Mouse (Mus musculus): ENCODE results near the gene 1700056E22Rik. TPM values are rescaled to one million over a fixed set of nuclear protein-coding genes. Genes with fewer than 3 reads are reported as not detected.

The 1700056E22Rik gene
- polyA plus RNA-seq, 1 experiment, result 3.2 TPM

- H3K4me3 ChIP-seq, result no peak overlapping the region
- H3ac ChIP-seq (ENCODE audit: control insufficient read depth, insufficient read length), result no peak overlapping the region
- H3K36me3 ChIP-seq (ENCODE audit: control insufficient read depth, insufficient read depth), result no peaks in the 10 kb centered on the region
- H3K4me2 ChIP-seq (ENCODE audit: low read depth), result no peak overlapping the region
- no peak for TF ChIP-seq POLR2A (IDR thresholded peaks at IDR 0.05; ENCODE audit: insufficient read length, low read depth)
- TF ChIP-seq TCF12 (IDR thresholded peaks at IDR 0.05; ENCODE audit: insufficient read depth, poor library complexity, severe bottlenecking), result no peak
- no peak for TF ChIP-seq E2F4 (IDR thresholded peaks at IDR 0.05; ENCODE audit: insufficient read depth)
- no peak for TF ChIP-seq USF1 (IDR thresholded peaks at IDR 0.05; ENCODE audit: low read depth)
- TF ChIP-seq POLR2AphosphoS2 (IDR thresholded peaks at IDR 0.05; ENCODE audit: insufficient read length, low read depth), result no peak
- TF ChIP-seq MYOG (IDR thresholded peaks at IDR 0.05; ENCODE audit: control insufficient read depth in 1 of 3, insufficient read depth in 1 of 3, insufficient read length in 2 of 3, low read depth in 2 of 3), result no peak
- no peak for TF ChIP-seq SRF (IDR thresholded peaks at IDR 0.05; ENCODE audit: control insufficient read depth, insufficient read length, low read depth)
- no peak for TF ChIP-seq MYOD1 (IDR thresholded peaks at IDR 0.05; ENCODE audit: control insufficient read depth in 1 of 3, insufficient read length in 2 of 3, low read depth in 2 of 3)
- TF ChIP-seq TCF3 (IDR thresholded peaks at IDR 0.05; ENCODE audit: insufficient read length, low read depth), result no peak
- no peak for TF ChIP-seq REST (IDR thresholded peaks at IDR 0.05; ENCODE audit: insufficient read depth, insufficient read length)
- no peak for TF ChIP-seq CEBPB (IDR thresholded peaks at IDR 0.05; ENCODE audit: insufficient read depth, poor library complexity, severe bottlenecking)
- TF ChIP-seq MAX (IDR thresholded peaks at IDR 0.05; ENCODE audit: low read depth), result no peak
- H3K79me2 ChIP-seq (ENCODE audit: control insufficient read depth, insufficient read depth), result no peaks in the 10 kb centered on the region
- H3K27me3 ChIP-seq (ENCODE audit: control insufficient read depth, insufficient read depth, insufficient read length), result no peaks in the 10 kb centered on the region
These were observed 31.6 kb downstream of the 1700056E22Rik start for GRCm38 (mm10) chr1:184002470-184002869.

GRCm38 (mm10) chr1:183997207-183997606 lies 36.9 kb downstream of the 1700056E22Rik start:
- H3K4me3 ChIP-seq, result no peak overlapping the region
- TF ChIP-seq MAX (IDR thresholded peaks at IDR 0.05; ENCODE audit: low read depth) (no peak), E2F4 (IDR thresholded peaks at IDR 0.05; ENCODE audit: insufficient read depth) (no peak), REST (IDR thresholded peaks at IDR 0.05; ENCODE audit: insufficient read depth, insufficient read length) (no peak), SRF (IDR thresholded peaks at IDR 0.05; ENCODE audit: control insufficient read depth, insufficient read length, low read depth) (no peak), CEBPB (IDR thresholded peaks at IDR 0.05; ENCODE audit: insufficient read depth, poor library complexity, severe bottlenecking) (no peak), USF1 (IDR thresholded peaks at IDR 0.05; ENCODE audit: low read depth) (no peak), TCF12 (IDR thresholded peaks at IDR 0.05; ENCODE audit: insufficient read depth, poor library complexity, severe bottlenecking) (no peak), MYOG (IDR thresholded peaks at IDR 0.05; ENCODE audit: control insufficient read depth in 1 of 3, insufficient read depth in 1 of 3, insufficient read length in 2 of 3, low read depth in 2 of 3) (no peak), POLR2A (IDR thresholded peaks at IDR 0.05; ENCODE audit: insufficient read length, low read depth) (no peak), MYOD1 (IDR thresholded peaks at IDR 0.05; ENCODE audit: control insufficient read depth in 1 of 3, insufficient read length in 2 of 3, low read depth in 2 of 3) (no peak), TCF3 (IDR thresholded peaks at IDR 0.05; ENCODE audit: insufficient read length, low read depth) (no peak), POLR2AphosphoS2 (IDR thresholded peaks at IDR 0.05; ENCODE audit: insufficient read length, low read depth) (no peak)
- no peaks in the 10 kb centered on the region for H3K36me3 ChIP-seq (ENCODE audit: control insufficient read depth, insufficient read depth)
- H3K79me2 ChIP-seq (ENCODE audit: control insufficient read depth, insufficient read depth), result no peaks in the 10 kb centered on the region
- H3ac ChIP-seq (ENCODE audit: control insufficient read depth, insufficient read length), result no peak overlapping the region
- H3K27me3 ChIP-seq (ENCODE audit: control insufficient read depth, insufficient read depth, insufficient read length), result no peaks in the 10 kb centered on the region
- H3K4me2 ChIP-seq (ENCODE audit: low read depth), result no peak overlapping the region

GRCm38 (mm10) chr1:183991921-183992320 lies 42.2 kb downstream of the 1700056E22Rik start:
- TF ChIP-seq MYOG (IDR thresholded peaks at IDR 0.05; ENCODE audit: control insufficient read depth in 1 of 3, insufficient read depth in 1 of 3, insufficient read length in 2 of 3, low read depth in 2 of 3) (no peak), SRF (IDR thresholded peaks at IDR 0.05; ENCODE audit: control insufficient read depth, insufficient read length, low read depth) (no peak), CEBPB (IDR thresholded peaks at IDR 0.05; ENCODE audit: insufficient read depth, poor library complexity, severe bottlenecking) (no peak), REST (IDR thresholded peaks at IDR 0.05; ENCODE audit: insufficient read depth, insufficient read length) (no peak), MYOD1 (IDR thresholded peaks at IDR 0.05; ENCODE audit: control insufficient read depth in 1 of 3, insufficient read length in 2 of 3, low read depth in 2 of 3) (no peak), MAX (IDR thresholded peaks at IDR 0.05; ENCODE audit: low read depth) (no peak), POLR2AphosphoS2 (IDR thresholded peaks at IDR 0.05; ENCODE audit: insufficient read length, low read depth) (no peak), USF1 (IDR thresholded peaks at IDR 0.05; ENCODE audit: low read depth) (no peak), E2F4 (IDR thresholded peaks at IDR 0.05; ENCODE audit: insufficient read depth) (no peak), TCF12 (IDR thresholded peaks at IDR 0.05; ENCODE audit: insufficient read depth, poor library complexity, severe bottlenecking) (no peak), POLR2A (IDR thresholded peaks at IDR 0.05; ENCODE audit: insufficient read length, low read depth) (no peak), TCF3 (IDR thresholded peaks at IDR 0.05; ENCODE audit: insufficient read length, low read depth) (no peak)
- no peaks in the 10 kb centered on the region for H3K27me3 ChIP-seq (ENCODE audit: control insufficient read depth, insufficient read depth, insufficient read length)
- no peaks in the 10 kb centered on the region for H3K36me3 ChIP-seq (ENCODE audit: control insufficient read depth, insufficient read depth)
- no peaks in the 10 kb centered on the region for H3K79me2 ChIP-seq (ENCODE audit: control insufficient read depth, insufficient read depth)
- no peak overlapping the region for H3K4me2 ChIP-seq (ENCODE audit: low read depth)
- H3K4me3 ChIP-seq, result no peak overlapping the region
- no peak overlapping the region for H3ac ChIP-seq (ENCODE audit: control insufficient read depth, insufficient read length)

GRCm38 (mm10) chr1:183987711-183988245 lies 46.3 kb downstream of the 1700056E22Rik start:
- Histone ChIP-seq H3K4me2 (ENCODE audit: low read depth) (no peak overlapping the region), H3K79me2 (ENCODE audit: control insufficient read depth, insufficient read depth) (no peaks in the 10 kb centered on the region), H3K27me3 (ENCODE audit: control insufficient read depth, insufficient read depth, insufficient read length) (no peaks in the 10 kb centered on the region), H3K36me3 (ENCODE audit: control insufficient read depth, insufficient read depth) (no peaks in the 10 kb centered on the region), H3K4me3 (no peak overlapping the region), H3ac (ENCODE audit: control insufficient read depth, insufficient read length) (no peak overlapping the region)
- TF ChIP-seq CEBPB (IDR thresholded peaks at IDR 0.05; ENCODE audit: insufficient read depth, poor library complexity, severe bottlenecking), result 0 out of 2 replicates have a peak, but pooled peaks have one; percentile 21
- no peak for TF ChIP-seq POLR2A (IDR thresholded peaks at IDR 0.05; ENCODE audit: insufficient read length, low read depth)
- TF ChIP-seq MYOD1 (IDR thresholded peaks at IDR 0.05; ENCODE audit: control insufficient read depth in 1 of 3, insufficient read length in 2 of 3, low read depth in 2 of 3), result peak in 2 of 3 experiments; percentile 0 to 38
- no peak for TF ChIP-seq SRF (IDR thresholded peaks at IDR 0.05; ENCODE audit: control insufficient read depth, insufficient read length, low read depth)

Other genes starting within 250 kb of the 1700056E22Rik start
- gene Dusp10, start 21.0 kb downstream of the 1700056E22Rik start, polyA plus RNA-seq (2012; fragmentation: generic; extraction: Trizol), result 14.6 TPM